Mouse (Mus musculus) ES-E14 (cell line): ENCODE data around the gene Siglech. TPM values are rescaled to one million over a fixed set of nuclear protein-coding genes. Genes with fewer than 3 reads are reported as not detected.

Experiments used
- DNase-seq: peaks from one replicate; pipeline ENCODE4 v3.0.0-alpha.2; 2013; ENCODE audit warnings: low read depth, low spot score
- H3K27ac ChIP-seq: 2 replicates; pipeline ENCODE4 v1.5.1; 2012; ENCODE audit warnings: low read depth, mild to moderate bottlenecking, low read length, moderate library complexity, mixed read lengths; ENCODE audit not compliant: poor library complexity, insufficient read depth, severe bottlenecking
- H3K36me3 ChIP-seq: 2 replicates; pipeline ENCODE4 v1.6.1; 2012; ENCODE audit warnings: mild to moderate bottlenecking, low read length, moderate library complexity, mixed read lengths; ENCODE audit not compliant: control insufficient read depth, poor library complexity, insufficient read depth, severe bottlenecking
- H3K4me1 ChIP-seq, 2 experiments: fragments of 150-350 bp in 1 of 2; sonication (generic) in 1 of 2; 2 replicates each; pipeline ENCODE4 v1.6.1; 2012; ENCODE audit warnings: low read length in 2 of 2, mild to moderate bottlenecking in 1 of 2, mixed read lengths in 1 of 2; ENCODE audit not compliant: control insufficient read depth in 2 of 2, insufficient read depth in 2 of 2, poor library complexity in 1 of 2
- H3K4me3 ChIP-seq, 2 experiments: fragments of 150-350 bp in 1 of 2; sonication (generic) in 1 of 2; 2 replicates each; pipeline ENCODE4 v1.5.1; 2012; ENCODE audit warnings: low read length in 2 of 2, low read depth in 1 of 2, mild to moderate bottlenecking in 1 of 2, mixed read lengths in 1 of 2; ENCODE audit not compliant: insufficient read depth in 1 of 2, poor library complexity in 1 of 2, severe bottlenecking in 1 of 2
- H3K9ac ChIP-seq: 2 replicates; pipeline ENCODE4 v1.6.1; 2012; ENCODE audit warnings: low read depth, mild to moderate bottlenecking, low read length, mixed read lengths; ENCODE audit not compliant: poor library complexity, insufficient read depth, severe bottlenecking
- H3K9me3 ChIP-seq: fragments of 150-350 bp; sonication (generic); 2 replicates; pipeline ENCODE4 v1.6.1; 2012; ENCODE audit warnings: low read depth, mild to moderate bottlenecking, low read length; ENCODE audit not compliant: control insufficient read depth, insufficient read depth
- CHD2 ChIP-seq: IDR thresholded peaks from 2 replicates; pipeline ENCODE4 v1.6.1; 2014; ENCODE audit warnings: mild to moderate bottlenecking, low read depth, low read length, inconsistent platforms
- HCFC1 ChIP-seq: IDR thresholded peaks from 2 replicates; pipeline ENCODE4 v1.6.1; 2012; ENCODE audit warnings: low read length, inconsistent platforms, borderline replicate concordance; ENCODE audit not compliant: insufficient read depth
- MAFK ChIP-seq: IDR thresholded peaks from 2 replicates; pipeline ENCODE4 v1.6.1; 2014; ENCODE audit warnings: mild to moderate bottlenecking, low read depth, low read length, inconsistent platforms; ENCODE audit not compliant: insufficient read depth
- ZC3H11A ChIP-seq: IDR thresholded peaks from 2 replicates; pipeline ENCODE4 v1.6.1; 2012; ENCODE audit warnings: low read depth, mild to moderate bottlenecking, inconsistent platforms, low read length, borderline replicate concordance
- ZNF384 ChIP-seq: IDR thresholded peaks from 2 replicates; pipeline ENCODE4 v1.6.1; 2012; ENCODE audit warnings: low read depth, low read length, inconsistent platforms
- in situ Hi-C, 2 experiments: fragments of 600-800 bp; cut with MboI; formaldehyde crosslinking; loops; one replicate each; pipeline ENCODE4 v1.15.1; 2025; ENCODE audit warnings: low sequenced_read_pairs in 2 of 2, inconsistent platforms in 1 of 2; ENCODE audit not compliant: unreplicated experiment in 2 of 2
- total RNA-seq: library from RNA; depleted of rRNA; stranded (reverse); fragments of 300-350 nt; gene quantifications from 2 replicates; pipeline ENCODE4 v1.2.3, GENCODE M21; 2012

Gene Siglech
- total RNA-seq, 1 experiment: not detected

DNA sequence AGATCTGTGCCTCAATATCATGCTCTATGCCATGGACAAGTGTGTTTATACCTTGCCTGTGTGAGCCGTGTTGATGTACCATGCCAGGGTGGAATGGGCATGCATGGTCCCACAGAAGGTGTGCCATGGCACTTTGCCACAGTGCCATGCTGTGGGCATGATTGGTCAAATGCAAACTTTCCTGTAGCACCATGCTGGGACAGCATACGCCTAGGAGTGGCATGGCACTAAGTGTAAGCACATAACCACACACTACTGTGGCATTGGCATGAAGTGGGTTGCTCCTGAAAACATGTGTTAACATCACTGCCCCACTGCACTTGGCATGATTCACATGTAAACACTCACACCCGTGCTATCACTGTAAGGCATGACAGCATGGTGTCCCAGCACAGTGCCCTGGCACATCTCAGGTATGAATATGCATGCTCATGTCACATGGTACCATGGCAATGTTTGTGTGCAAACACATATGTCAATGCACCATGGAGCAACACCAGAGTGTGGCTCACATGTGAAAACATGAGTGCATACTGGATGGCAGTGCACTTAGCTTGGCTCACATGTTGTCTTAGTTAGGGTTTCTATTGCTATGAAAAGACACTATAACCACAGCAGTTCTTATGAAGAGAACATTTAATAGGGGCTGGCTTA is 24.2 kb upstream of the Siglech start:
- H3K4me3 ChIP-seq: no peak overlapping the region

GRCm38 (mm10) chr7:55744566-55745220 is 23.3 kb upstream of the Siglech start:
- no peak overlapping the region for H3K4me3 ChIP-seq
- H3K36me3 ChIP-seq: no peaks in the 10 kb centered on the region
- H3K4me1 ChIP-seq: no peaks in the 10 kb centered on the region
- no peak for TF ChIP-seq ZC3H11A
- no peak for TF ChIP-seq HCFC1
- TF ChIP-seq CHD2: no peak
- TF ChIP-seq ZNF384: no peak
- no peak for TF ChIP-seq MAFK
- in situ Hi-C loops: no loop called here
- no peak for DNase-seq
- H3K9ac ChIP-seq: no peak overlapping the region
- 0 out of 2 replicates have a peak overlapping the region, but pooled peaks have one; percentile 19 for H3K27ac ChIP-seq
- H3K9me3 ChIP-seq: no peaks in the 10 kb centered on the region

More for the DNA sequence above, 24.2 kb upstream of the Siglech start:
- Histone ChIP-seq H3K36me3 (no peaks in the 10 kb centered on the region), H3K4me1 (no peaks in the 10 kb centered on the region), H3K27ac (no peak overlapping the region; the same call in 1 of the 2 replicates), H3K9ac (no peak overlapping the region), H3K9me3 (no peaks in the 10 kb centered on the region)
- in situ Hi-C loops: no loop called here
- DNase-seq: no peak
- TF ChIP-seq MAFK: no peak
- TF ChIP-seq ZC3H11A: no peak
- no peak for TF ChIP-seq CHD2
- no peak for TF ChIP-seq HCFC1
- no peak for TF ChIP-seq ZNF384

- Histone ChIP-seq H3K4me1 (no peaks in the 10 kb centered on the region), H3K36me3 (no peaks in the 10 kb centered on the region), H3K9me3 (no peaks in the 10 kb centered on the region), H3K27ac (no peak overlapping the region), H3K9ac (no peak overlapping the region), H3K4me3 (no peak overlapping the region)
- TF ChIP-seq MAFK (no peak), CHD2 (no peak)
- in situ Hi-C loops: no loop called here
- DNase-seq: no peak
Measured at GRCm38 (mm10) chr7:55750841-55751240, 17.1 kb upstream of the Siglech start.

- in situ Hi-C loops: no loop called here
- Histone ChIP-seq H3K36me3 (no peaks in the 10 kb centered on the region), H3K9me3 (no peaks in the 10 kb centered on the region), H3K9ac (no peak overlapping the region), H3K4me3 (no peak overlapping the region), H3K27ac (no peak overlapping the region), H3K4me1 (no peaks in the 10 kb centered on the region)
- TF ChIP-seq HCFC1: no peak
- DNase-seq: no peak
Measured at GRCm38 (mm10) chr7:55759346-55759745, 8.6 kb upstream of the Siglech start.

DNA sequence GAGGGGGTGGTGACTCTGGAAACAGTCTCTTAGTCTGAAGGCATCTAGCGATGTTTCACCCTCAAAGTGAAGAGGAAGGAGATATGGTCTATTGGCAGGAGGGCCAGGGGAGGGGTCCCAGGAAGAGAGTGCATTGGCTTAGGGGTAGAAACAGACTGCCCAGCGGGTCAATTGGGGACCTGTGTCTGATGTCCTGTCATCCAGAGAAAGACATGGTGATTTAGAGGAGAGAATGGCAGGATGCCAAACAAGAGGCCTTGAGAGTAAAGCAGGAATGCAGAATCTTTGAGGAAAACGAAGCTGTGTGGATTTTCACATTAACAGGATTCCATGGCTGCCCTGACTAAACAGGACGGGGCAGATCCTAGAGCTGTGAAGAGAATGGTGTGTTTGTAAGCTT is 12.0 kb downstream of the Siglech start:
- H3K36me3 ChIP-seq: no peaks in the 10 kb centered on the region
- DNase-seq: no peak
- in situ Hi-C loops: no loop called here
- no peaks in the 10 kb centered on the region for H3K9me3 ChIP-seq
- no peak overlapping the region for H3K9ac ChIP-seq
- no peak overlapping the region for H3K4me3 ChIP-seq
- H3K27ac ChIP-seq: no peak overlapping the region
- no peak for TF ChIP-seq ZNF384
- TF ChIP-seq HCFC1: no peak
- no peak for TF ChIP-seq MAFK
- TF ChIP-seq ZC3H11A: no peak
- TF ChIP-seq CHD2: no peak
- no peaks in the 10 kb centered on the region for H3K4me1 ChIP-seq
